Mouse (Mus musculus): Measurements from ENCODE around the gene Wnt4.

Wnt4 gene

GRCm38 (mm10) chr4:137306991-137307706 lies 29.9 kb downstream of the Wnt4 start:
- H3K36me3 ChIP-seq (ENCODE audit: control insufficient read depth, insufficient read depth, low read length, poor library complexity, severe bottlenecking) = no peaks in the 10 kb centered on the region
- DNase-seq (ENCODE audit: low read depth, low spot score) = no peak
- H3K27me3 ChIP-seq (ENCODE audit: control insufficient read depth, insufficient read depth, low read length, poor library complexity, severe bottlenecking) = no peaks in the 10 kb centered on the region

DNA sequence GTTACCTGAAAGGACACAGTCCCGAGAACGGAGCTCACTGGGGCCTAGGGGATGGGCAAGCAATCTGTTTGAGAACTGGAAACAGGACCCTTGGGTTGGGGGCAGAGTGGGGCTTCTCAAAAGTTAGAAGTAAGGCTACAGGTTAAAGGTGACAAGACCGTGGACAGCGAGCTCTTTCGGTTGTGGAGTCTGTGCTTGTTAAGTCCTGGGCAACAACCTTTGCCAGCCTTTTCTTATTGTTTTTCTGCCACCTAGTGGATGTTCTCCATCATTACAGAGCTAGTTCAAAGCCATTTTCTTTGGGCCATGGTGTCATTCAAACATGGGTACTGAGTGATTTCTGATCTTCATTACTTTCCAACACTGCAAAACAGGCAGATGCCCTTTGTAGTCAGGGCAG lies 31.1 kb downstream of the Wnt4 start:
- Histone ChIP-seq H3K27me3 (ENCODE audit: control insufficient read depth, insufficient read depth, low read length, poor library complexity, severe bottlenecking) (no peaks in the 10 kb centered on the region), H3K36me3 (ENCODE audit: control insufficient read depth, insufficient read depth, low read length, poor library complexity, severe bottlenecking) (peaks cover 2% of the 10 kb centered on the region; the same call in 1 of the 2 replicates)
- DNase-seq (ENCODE audit: low read depth, low spot score) = peak; percentile 57

DNA sequence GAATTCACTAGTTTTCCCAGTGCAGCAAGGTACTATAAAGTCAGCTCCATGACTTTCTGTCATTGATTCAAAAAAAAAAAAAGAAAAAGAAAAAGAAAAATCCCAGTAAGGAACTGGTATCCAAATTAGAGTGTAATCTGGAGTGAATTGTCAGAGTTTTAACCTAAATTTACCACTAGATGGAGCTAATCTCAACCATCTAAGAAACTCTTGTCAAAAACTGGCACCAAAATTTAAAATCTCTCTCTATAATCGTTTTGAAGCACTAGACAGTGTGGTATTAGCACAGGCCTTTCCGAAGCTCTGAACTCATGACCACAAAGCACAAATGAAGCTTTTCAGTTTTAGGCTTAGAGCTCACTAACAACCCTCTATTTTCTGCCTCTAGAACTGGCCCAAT lies 36.2 kb downstream of the Wnt4 start:
- peak; percentile 57 for DNase-seq (ENCODE audit: low read depth, low spot score)
- Histone ChIP-seq H3K36me3 (ENCODE audit: control insufficient read depth, insufficient read depth, low read length, poor library complexity, severe bottlenecking) (peaks cover 6% of the 10 kb centered on the region), H3K27me3 (ENCODE audit: control insufficient read depth, insufficient read depth, low read length, poor library complexity, severe bottlenecking) (no peaks in the 10 kb centered on the region)

DNA sequence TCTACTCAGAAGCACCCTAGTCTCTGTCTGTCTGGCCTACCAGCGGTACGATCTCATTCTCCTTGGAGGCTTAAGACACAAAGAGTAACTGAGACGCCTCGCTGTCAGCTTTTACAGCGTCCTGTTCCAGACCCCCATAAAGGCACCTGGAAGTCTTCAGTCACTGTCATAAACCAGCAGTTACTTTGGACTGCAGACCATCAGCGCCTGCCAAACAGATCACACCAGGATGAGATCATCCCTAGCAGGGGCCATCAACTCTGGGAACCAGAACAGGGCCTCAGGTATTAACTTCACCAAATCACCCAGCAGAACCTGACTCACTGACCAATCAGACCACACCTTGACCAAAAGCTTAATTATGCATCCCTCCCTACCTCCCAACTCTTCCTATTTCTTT lies 37.3 kb downstream of the Wnt4 start:
- no peak for DNase-seq (ENCODE audit: low read depth, low spot score)
- peaks cover 6% of the 10 kb centered on the region for H3K36me3 ChIP-seq (ENCODE audit: control insufficient read depth, insufficient read depth, low read length, poor library complexity, severe bottlenecking)
- H3K27me3 ChIP-seq (ENCODE audit: control insufficient read depth, insufficient read depth, low read length, poor library complexity, severe bottlenecking) = no peaks in the 10 kb centered on the region

- H3K27me3 ChIP-seq (ENCODE audit: control insufficient read depth, insufficient read depth, low read length, poor library complexity, severe bottlenecking) = no peaks in the 10 kb centered on the region
- no peak for DNase-seq (ENCODE audit: low read depth, low spot score)
- peaks cover 10% of the 10 kb centered on the region for H3K36me3 ChIP-seq (ENCODE audit: control insufficient read depth, insufficient read depth, low read length, poor library complexity, severe bottlenecking)
Observed at GRCm38 (mm10) chr4:137315061-137315460, 37.8 kb downstream of the Wnt4 start.

DNA sequence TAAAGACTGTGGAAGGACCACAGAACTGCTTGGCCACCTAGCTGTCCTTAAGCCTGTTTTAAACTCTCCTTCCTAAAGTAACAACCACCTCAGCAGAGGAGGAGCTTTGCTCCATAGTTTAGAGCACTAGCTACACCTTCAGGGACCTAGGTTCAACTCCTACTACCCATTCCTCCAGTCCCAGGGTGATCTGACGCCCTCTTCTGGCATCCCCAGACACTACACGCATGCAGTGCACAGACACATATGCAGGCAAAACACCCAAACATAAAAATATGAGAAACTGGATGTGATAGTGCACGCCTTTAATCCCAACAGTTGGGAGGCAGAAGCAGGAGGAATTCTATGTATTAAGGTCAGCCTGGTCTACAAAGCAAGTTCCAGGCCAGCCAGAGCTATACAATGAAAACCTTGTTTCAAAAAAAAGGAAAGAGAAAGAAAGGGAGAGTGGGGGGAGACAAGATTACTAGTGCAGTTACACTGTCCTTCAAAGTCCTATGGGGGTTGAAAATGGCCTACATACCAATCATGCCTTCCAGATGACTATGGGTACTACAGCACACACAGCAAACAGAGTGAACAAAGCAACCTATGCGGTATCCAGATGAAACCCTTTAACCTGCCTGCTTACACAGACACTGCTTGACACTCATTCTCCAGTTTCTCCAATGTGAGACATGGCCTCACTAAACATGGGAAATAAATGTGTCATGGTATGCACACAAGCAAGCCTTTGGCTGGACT lies 38.9 kb downstream of the Wnt4 start:
- H3K36me3 ChIP-seq (ENCODE audit: control insufficient read depth, insufficient read depth, low read length, poor library complexity, severe bottlenecking) = peaks cover 13% of the 10 kb centered on the region
- no peaks in the 10 kb centered on the region for H3K27me3 ChIP-seq (ENCODE audit: control insufficient read depth, insufficient read depth, low read length, poor library complexity, severe bottlenecking)
- DNase-seq (ENCODE audit: low read depth, low spot score) = no peak

DNA sequence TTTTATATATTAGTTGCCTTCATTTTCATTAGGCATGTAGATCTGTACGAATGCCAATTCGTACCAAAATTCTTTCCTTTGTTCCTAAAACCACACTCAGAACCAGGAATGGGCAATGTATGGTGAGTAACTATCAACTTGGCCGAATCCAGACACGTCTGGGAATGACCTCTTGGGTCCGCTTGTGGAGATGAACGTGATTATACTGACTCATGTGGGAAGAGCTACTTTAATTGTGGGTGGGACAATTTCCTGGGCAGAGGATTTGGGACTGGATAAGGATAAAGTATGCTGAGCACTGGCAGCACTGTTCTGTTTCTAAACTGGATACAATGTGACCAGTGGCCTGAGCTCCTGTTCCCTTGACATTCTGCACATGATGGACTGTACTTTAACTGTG lies 47.6 kb downstream of the Wnt4 start:
- Histone ChIP-seq H3K36me3 (ENCODE audit: control insufficient read depth, insufficient read depth, low read length, poor library complexity, severe bottlenecking) (peaks cover 31% of the 10 kb centered on the region), H3K27me3 (ENCODE audit: control insufficient read depth, insufficient read depth, low read length, poor library complexity, severe bottlenecking) (no peaks in the 10 kb centered on the region)
- no peak for DNase-seq (ENCODE audit: low read depth, low spot score)

DNA sequence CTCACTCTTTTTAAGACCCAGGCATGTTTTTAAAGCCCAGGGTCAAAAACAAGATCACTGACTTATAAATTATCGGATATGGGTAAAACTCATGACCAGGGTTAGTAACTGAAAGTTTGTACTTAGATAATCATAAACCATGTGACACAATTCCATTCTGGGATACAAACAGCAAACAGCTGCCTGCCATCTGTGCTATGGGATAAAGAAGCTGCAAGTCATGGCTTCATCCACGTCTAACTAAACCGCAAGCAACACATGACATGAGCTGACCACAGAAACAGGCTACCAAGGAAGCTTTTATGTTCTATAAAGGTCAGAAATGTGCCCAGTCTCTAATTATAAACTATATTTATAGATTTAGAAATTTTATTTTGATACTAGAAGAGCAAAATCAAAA lies 49.2 kb downstream of the Wnt4 start:
- no peaks in the 10 kb centered on the region for H3K27me3 ChIP-seq (ENCODE audit: control insufficient read depth, insufficient read depth, low read length, poor library complexity, severe bottlenecking)
- no peak for DNase-seq (ENCODE audit: low read depth, low spot score)
- H3K36me3 ChIP-seq (ENCODE audit: control insufficient read depth, insufficient read depth, low read length, poor library complexity, severe bottlenecking) = peaks cover 26% of the 10 kb centered on the region

DNA sequence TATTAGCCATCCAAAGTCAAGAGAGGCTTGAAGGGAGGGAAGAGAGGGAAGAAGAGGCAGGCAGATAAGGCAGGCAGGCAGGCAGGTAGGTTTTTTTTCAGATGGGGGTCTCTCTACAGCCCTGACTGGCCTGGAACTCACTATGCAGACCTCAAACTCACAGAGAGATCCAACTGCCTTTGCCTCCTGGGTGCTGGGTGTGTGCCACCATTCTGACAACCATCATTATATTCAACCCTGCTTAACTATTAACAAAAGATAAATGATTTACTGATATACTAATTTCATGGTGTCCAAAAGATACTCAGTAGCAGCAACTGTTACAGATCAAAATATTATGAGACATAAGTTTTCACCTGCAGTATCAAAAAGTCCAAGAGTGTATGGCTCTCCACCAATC lies 54.8 kb downstream of the Wnt4 start:
- DNase-seq (ENCODE audit: low read depth, low spot score) = no peak
- Histone ChIP-seq H3K36me3 (ENCODE audit: control insufficient read depth, insufficient read depth, low read length, poor library complexity, severe bottlenecking) (peaks cover 18% of the 10 kb centered on the region), H3K27me3 (ENCODE audit: control insufficient read depth, insufficient read depth, low read length, poor library complexity, severe bottlenecking) (no peaks in the 10 kb centered on the region)

- Histone ChIP-seq H3K36me3 (ENCODE audit: control insufficient read depth, insufficient read depth, low read length, poor library complexity, severe bottlenecking) (peaks cover 11% of the 10 kb centered on the region), H3K27me3 (ENCODE audit: control insufficient read depth, insufficient read depth, low read length, poor library complexity, severe bottlenecking) (no peaks in the 10 kb centered on the region)
- DNase-seq (ENCODE audit: low read depth, low spot score) = no peak
Observed at GRCm38 (mm10) chr4:137336468-137336867, 59.2 kb downstream of the Wnt4 start.

DNA sequence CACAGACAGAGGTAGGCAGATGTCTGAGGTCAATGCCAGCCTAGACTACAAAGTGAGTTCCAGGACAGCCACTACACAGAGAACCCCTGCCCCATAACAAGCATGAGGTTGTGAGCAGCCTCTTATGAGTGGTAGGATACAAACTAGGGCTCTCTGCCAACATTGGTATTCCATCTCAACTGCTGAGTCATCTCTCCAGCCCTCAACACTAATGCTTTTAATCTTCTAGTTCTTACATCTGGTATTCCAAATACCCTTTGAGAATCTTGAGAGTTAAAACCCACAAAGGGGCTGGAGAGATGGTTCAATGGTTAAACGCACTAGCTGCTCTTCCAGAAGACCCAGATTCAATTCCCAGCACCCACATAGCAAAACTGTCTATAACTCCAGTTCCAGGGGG lies 62.1 kb downstream of the Wnt4 start:
- Histone ChIP-seq H3K36me3 (ENCODE audit: control insufficient read depth, insufficient read depth, low read length, poor library complexity, severe bottlenecking) (peaks cover 4% of the 10 kb centered on the region; the same call in 1 of the 2 replicates), H3K27me3 (ENCODE audit: control insufficient read depth, insufficient read depth, low read length, poor library complexity, severe bottlenecking) (no peaks in the 10 kb centered on the region)
- DNase-seq (ENCODE audit: low read depth, low spot score) = no peak

DNA sequence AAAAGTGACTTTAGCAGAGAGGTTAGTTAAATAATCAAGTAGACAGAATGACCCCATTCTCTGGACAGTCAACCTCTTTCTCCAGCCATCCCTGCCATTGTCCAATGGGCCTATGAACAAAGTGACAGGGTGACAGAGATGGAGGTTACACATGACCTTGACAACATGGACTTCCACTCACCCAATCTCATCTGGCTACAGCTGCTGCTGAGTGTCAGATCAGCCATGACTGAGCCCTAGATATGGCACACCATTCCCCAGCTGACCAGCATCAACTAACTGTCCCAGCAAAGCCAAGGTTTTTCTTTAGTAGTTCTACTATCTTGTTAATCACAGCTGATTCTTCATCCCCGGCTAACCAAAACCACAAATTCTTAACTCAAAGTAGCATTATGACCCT lies 65.5 kb downstream of the Wnt4 start:
- no peak for DNase-seq (ENCODE audit: low read depth, low spot score)
- H3K27me3 ChIP-seq (ENCODE audit: control insufficient read depth, insufficient read depth, low read length, poor library complexity, severe bottlenecking) = no peaks in the 10 kb centered on the region
- H3K36me3 ChIP-seq (ENCODE audit: control insufficient read depth, insufficient read depth, low read length, poor library complexity, severe bottlenecking) = peaks cover 1% of the 10 kb centered on the region

DNA sequence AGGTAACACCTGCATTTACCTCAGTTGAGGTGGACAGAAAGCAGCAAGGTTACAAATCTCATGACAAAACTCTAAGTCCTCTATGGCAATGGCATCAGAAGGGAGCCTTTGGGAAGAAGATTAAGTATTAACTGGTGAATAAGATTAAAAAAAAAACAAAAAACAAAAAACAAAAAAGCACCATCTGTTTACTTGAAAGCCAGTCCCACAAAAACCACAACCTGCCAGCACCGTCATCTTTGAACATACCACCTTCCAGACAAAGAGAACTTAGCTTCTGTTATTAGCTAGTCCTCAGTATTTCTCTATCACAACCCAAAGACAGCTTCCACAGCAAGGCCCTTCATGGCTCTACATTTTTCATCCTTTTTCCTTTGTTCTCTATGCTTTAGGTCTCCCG lies 67.8 kb downstream of the Wnt4 start:
- Histone ChIP-seq H3K36me3 (ENCODE audit: control insufficient read depth, insufficient read depth, low read length, poor library complexity, severe bottlenecking) (peaks cover 1% of the 10 kb centered on the region), H3K27me3 (ENCODE audit: control insufficient read depth, insufficient read depth, low read length, poor library complexity, severe bottlenecking) (no peaks in the 10 kb centered on the region)
- DNase-seq (ENCODE audit: low read depth, low spot score) = no peak

- peak; percentile 92 for DNase-seq (ENCODE audit: low read depth, low spot score)
- H3K36me3 ChIP-seq (ENCODE audit: control insufficient read depth, insufficient read depth, low read length, poor library complexity, severe bottlenecking) = peaks cover 1% of the 10 kb centered on the region
- H3K27me3 ChIP-seq (ENCODE audit: control insufficient read depth, insufficient read depth, low read length, poor library complexity, severe bottlenecking) = no peaks in the 10 kb centered on the region
Observed at GRCm38 (mm10) chr4:137345790-137346189, 68.5 kb downstream of the Wnt4 start.

All from splenic B cell, adult 2 months (primary cell).